Mouse (Mus musculus) cerebellum, adult 11-12 months (tissue): ENCODE data around the gene Prop1.

Experiments
- DNase-seq: peaks from one replicate; pipeline ENCODE4 v3.0.0; 2022

Gene Prop1

DNA sequence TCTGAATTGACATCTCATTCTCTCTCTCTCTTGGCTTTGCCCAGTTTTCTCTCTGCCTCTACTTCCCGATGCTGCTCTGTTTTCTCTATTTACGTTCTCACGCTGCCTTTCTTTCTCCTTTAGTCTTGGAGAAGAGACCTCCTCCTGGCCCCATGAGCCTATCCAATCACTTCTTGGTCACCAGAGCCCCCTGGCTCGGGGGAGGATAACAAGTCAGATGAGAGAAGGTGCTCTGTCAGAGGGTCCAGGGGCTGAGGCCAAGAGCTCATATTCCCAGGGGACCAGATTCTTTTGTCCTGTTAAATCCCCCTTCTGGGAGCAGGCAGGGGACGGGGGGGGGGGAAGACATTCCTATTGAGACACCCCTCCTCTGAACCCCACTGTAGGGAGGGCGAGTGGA is at the start of gene Prop1:
Prop1 (minus strand) TSS at position 101 of the 400 bp plus-strand sequence.
- DNase-seq, result no peak

GRCm38 (mm10) chr11:51003296-51003695 is 49.7 kb upstream of the Prop1 start, which contains the start of gene Olfr51:
Gene Olfr51 (plus strand): TSS chr11:51003596.
- DNase-seq, result no peak

DNA sequence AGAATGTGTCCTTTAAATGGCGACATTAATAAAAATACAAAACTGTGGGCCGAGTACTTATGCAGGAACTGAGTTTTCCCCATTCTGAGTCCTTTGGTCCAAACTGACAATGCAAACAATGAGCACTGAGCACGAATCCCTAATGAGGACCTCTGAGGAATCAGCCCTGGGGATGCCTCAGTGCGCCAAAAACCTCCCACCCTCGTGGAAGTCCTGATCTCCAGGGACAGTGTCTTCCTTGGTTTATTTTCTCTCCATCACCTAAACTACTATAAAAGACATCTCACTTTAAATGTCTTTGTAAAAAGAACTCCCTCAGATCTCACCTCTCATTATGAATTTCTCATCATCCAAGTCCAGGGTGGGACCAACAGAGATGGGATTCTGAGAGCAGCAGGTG is 28.1 kb upstream of the Prop1 start, which contains the start of gene Olfr1377:
Olfr1377 (plus strand) TSS at position 301 of the 400 bp plus-strand sequence.
- no peak for DNase-seq

DNA sequence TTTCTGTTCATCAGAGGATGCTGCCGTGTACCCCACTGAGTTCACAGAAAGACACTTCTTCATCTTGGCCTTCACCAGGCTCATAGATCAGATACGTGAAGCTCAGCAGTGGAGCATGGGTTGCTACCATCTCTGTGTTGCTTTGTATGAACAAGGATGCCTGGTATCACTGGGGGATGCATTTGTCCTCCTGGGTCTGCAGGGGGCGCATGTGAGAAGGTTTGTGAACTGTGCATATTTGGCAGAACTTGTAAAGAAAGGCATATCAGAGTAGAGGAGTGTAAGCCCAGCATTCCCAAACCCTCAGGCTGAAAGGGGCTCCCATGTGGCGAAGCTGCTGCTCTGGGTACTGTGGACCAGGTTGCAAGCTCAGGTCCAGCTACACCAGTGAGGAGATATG is 23.7 kb upstream of the Prop1 start:
- no peak for DNase-seq

DNA sequence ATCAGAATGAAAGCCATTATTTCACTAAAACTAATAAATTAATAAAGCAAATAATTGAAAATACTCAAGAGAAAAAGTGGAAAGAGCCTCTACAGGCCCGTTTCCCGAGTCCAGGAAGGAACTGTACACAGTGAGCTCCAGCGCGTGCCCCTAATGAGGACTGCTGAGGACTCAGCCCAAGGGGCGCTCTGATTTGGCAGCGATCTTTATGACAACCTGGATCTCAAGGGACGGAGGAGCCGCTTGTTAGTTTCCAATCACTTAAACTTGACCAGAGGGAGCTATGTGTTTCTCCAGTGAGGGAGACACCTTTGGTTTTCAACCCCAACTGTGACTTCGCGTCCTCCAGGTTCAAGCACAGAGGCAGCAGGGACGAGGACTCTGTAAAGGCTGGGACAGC is 12.7 kb upstream of the Prop1 start, which contains the start of gene Olfr1378:
Olfr1378 (plus strand) TSS at position 301 of the 400 bp plus-strand sequence.
- DNase-seq, result no peak

DNA sequence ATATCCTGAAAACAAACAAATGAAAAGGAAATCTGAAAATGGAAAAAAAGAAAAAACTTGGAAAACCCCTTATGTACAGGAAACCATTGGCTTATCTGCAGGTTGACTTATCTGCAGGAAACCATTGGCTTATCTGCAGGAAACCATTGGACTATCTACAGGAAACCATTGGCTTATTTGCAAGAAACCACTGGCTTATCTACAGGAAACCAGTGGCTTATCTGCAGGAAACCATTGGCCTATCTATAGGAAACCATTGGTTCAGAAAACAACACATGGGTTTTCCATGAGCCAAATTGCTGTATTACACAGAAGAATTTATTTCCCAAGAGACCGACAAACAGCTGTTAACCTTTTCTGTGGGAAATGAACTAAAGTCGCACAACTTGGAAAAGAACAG is 11.3 kb upstream of the Prop1 start:
- DNase-seq, result no peak

DNA sequence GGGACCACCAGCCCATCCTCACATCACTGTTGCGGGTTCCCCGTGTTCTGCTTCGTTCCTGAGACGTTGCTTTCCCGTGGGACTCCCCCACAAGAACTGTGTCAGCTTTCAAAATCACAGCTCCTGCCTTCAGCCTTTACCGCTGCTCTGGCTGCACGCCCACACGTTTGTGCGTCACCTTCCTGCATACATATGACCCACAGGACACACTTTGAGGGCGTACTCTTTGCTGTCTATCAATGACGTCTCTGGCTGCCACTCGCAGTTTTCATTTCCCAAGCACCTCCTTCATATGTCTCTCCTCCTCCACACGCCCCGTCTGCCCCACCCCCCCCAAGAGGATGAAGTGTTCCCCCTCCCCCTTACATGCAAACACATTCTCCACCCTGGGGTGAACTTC is 1.3 kb downstream of the Prop1 start:
- no peak for DNase-seq

DNA sequence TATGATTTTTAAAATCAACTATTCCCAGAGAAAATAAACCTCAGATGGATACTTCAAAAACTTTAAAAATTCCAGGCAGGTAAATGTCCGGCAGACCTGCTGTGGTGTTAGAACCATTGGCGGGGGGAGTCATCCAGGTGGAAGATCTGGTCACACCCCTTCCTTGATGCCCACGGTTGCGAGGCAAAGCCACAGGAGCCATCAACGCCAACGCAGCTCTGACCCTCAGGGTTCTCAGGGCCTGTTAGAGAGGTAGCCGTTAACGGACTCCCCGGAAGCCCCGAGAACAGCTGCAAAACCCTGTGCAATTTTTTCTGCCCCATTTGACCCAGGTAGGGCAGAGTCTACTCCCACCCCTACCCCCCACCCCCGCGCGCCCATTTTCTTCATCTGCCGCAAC is 10.1 kb downstream of the Prop1 start, which contains the start of gene 4933414I15Rik:
4933414I15Rik (minus strand) TSS at position 260 of the 400 bp plus-strand sequence.
- DNase-seq, result no peak

GRCm38 (mm10) chr11:50942386-50942785 is 11.2 kb downstream of the Prop1 start:
- no peak for DNase-seq

DNA sequence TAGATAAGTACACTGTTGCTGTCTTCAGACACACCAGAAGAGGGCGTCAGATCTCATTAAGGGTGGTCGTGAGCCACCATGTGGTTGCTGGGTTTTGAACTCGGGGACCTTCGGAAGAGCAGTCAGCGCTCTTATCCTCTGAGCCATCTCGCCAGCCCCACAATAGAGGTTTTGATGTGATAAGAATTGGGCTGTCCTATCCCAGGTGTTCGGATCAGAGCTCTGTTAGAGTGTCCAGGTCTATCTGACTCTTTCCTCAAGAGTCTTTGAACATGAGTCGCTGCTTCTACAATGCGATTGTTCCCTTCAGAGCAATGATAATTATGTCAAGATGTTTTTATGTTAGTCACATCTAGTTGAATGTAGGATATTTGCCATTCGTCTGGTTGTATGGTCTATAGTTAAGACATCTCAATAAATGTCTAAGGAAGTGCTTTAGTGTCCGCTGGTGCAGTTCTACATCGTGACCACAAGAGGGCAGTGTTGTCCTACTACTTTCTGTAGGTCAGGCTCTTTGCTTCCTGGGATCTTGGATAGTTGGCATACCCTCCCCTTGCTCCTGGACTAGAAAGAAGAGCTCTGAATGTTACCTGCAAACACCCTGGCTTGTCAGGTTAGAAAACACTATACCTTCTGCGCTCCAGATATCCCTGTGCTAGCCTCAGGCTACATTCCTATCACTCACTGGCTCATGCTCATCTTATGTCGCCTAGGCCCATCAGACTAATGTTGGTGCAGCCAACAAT is 13.8 kb downstream of the Prop1 start:
- no peak for DNase-seq

- DNase-seq, result no peak
Observed at GRCm38 (mm10) chr11:50938435-50938834, 15.1 kb downstream of the Prop1 start.

- no peak for DNase-seq
Observed at GRCm38 (mm10) chr11:50932040-50932439, 21.5 kb downstream of the Prop1 start.

DNA sequence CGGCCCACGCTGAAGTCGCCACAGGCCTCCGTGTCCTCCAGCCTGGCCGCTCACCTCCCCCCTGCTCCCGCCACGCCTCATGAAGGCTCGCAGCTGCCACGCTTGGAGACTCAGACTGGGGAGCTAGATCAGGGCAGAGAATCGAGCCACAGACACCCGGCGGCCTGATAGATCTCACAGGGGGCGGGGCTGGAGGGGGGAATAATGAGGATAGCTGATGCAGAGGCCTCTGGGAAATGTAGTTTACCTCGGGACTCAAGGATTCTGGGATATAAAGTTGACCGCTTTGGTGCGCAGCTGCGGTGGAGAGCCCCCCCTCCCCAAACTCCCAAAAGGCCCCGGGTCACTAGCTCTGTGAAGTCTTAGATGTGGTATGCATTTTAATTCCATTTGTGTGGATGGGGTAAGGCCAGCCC is 22.1 kb downstream of the Prop1 start, which contains the start of gene Zfp354b:
Zfp354b (minus strand) TSS at position 183 of the 416 bp plus-strand sequence.
- DNase-seq, result peak; percentile 90

DNA sequence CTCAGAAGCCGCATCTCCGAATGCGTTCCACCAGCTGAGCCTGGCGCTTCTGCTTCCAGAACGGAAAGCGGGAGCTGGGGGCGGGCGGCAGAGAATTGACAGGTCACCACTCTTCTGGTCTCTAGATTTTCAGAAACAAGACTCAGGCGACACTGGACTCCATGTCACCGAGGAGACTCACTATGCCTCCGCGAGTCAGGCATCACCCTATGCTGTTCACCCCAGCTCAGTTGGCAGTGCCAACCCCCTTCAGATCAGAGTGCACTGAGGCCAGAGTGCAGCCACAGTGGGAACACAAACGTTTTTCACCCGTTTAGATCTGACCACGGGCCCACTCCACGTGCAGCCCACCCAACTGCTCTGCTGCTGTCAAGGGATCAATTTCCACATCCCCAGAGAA is 22.5 kb downstream of the Prop1 start:
- no peak for DNase-seq

DNA sequence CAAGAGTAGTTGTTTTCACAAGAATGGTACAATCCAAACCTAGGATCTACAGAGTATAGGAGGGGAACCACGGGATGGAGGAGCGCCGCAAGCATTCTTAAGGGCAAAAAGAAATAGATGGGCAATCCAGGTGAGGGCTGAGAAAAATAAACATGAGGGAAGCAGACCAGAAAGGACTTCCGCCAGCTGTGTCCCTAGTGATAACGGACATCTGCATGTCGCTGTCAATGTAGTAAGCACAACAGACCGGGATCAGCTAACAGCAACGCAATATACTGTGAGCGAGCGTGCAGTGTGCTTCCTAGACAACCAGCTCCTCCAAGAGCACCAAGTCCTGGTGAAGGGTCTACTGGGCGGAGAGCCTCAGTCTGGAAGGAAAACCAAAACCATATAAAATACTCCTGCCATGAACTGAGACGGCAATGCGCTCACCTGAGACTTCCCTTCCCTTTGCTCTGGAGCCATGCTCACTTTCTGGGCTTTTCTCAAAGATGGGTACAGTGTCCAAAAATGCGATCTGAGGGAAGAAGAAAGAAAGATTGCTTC is 23.0 kb downstream of the Prop1 start:
- DNase-seq, result no peak

- DNase-seq, result peak; percentile 93
Observed at GRCm38 (mm10) chr11:50915671-50916320, 37.8 kb downstream of the Prop1 start, which contains the start of gene Zfp2. Gene Zfp2 (minus strand): TSS chr11:50916165.

GRCm38 (mm10) chr11:50914461-50914860 is 39.1 kb downstream of the Prop1 start:
- DNase-seq, result no peak

- no peak for DNase-seq
Observed at GRCm38 (mm10) chr11:50913301-50913700, 40.3 kb downstream of the Prop1 start.

GRCm38 (mm10) chr11:50908136-50908535 is 45.4 kb downstream of the Prop1 start:
- no peak for DNase-seq
